Mouse (Mus musculus): ENCODE data around the gene Tmeff2. TPM values are rescaled to one million over a fixed set of nuclear protein-coding genes. Genes with fewer than 3 reads are reported as not detected.
A peak's percentile ranks its signal among the peaks of the same experiment; 100 is the strongest.

Tmeff2 gene
- total RNA-seq, 1 experiment from 2014 or later, result 6.7 TPM

GRCm38 (mm10) chr1:51199088-51199830 lies 298.8 kb downstream of the Tmeff2 start:
- DNase-seq, result no peak

GRCm38 (mm10) chr1:51199954-51200353 lies 299.5 kb downstream of the Tmeff2 start:
- no peak for DNase-seq

GRCm38 (mm10) chr1:51215631-51216030 lies 315.2 kb downstream of the Tmeff2 start:
- DNase-seq, result no peak

GRCm38 (mm10) chr1:51216292-51217050 lies 316.0 kb downstream of the Tmeff2 start:
- DNase-seq, result peak; percentile 39

- no peak for DNase-seq
These were observed 316.8 kb downstream of the Tmeff2 start for GRCm38 (mm10) chr1:51217227-51217626.

- DNase-seq, result no peak
These were observed 324.7 kb downstream of the Tmeff2 start for GRCm38 (mm10) chr1:51225156-51225555.

Small RNAs within 50 kb of the gene (microRNA-seq; reads per million reads assigned to microRNA genes)
- 0 reads per million in 2 experiments for gene Gm25736

Data from adrenal gland, postnatal 14 days (tissue).